Mouse (Mus musculus) cerebellum, adult 2 months (tissue): ENCODE measurements around the gene Baiap2. TPM values are rescaled to one million over a fixed set of nuclear protein-coding genes. Genes with fewer than 3 reads are reported as not detected.

Source experiments
- DNase-seq, 2 experiments: peaks; one replicate each; pipeline ENCODE4 v3.0.0; 2021
- H3K27ac ChIP-seq: fragments of 200-500 bp; 2 replicates; pipeline ENCODE4 v1.5.1; 2012; ENCODE audit warnings: low read length, control low read depth, inconsistent platforms; ENCODE audit not compliant: insufficient read depth
- H3K27me3 ChIP-seq: fragments of 200-500 bp; 2 replicates; pipeline ENCODE4 v1.6.1; 2012; ENCODE audit warnings: inconsistent platforms, mild to moderate bottlenecking, low read length, moderate library complexity; ENCODE audit not compliant: control insufficient read depth, insufficient read depth
- H3K4me1 ChIP-seq: fragments of 200-500 bp; 2 replicates; pipeline ENCODE4 v1.6.1; 2011; ENCODE audit warnings: low read length; ENCODE audit not compliant: control insufficient read depth, insufficient read depth
- H3K4me3 ChIP-seq: fragments of 200-500 bp; replicated peaks from 2 replicates; pipeline ENCODE3; 2011; ENCODE audit warnings: mild to moderate bottlenecking, low read depth, low read length, control low read depth; ENCODE audit not compliant: insufficient read depth
- CTCF ChIP-seq: fragments of 200-500 bp; IDR thresholded peaks from 2 replicates; pipeline ENCODE4 v1.5.1; 2011; ENCODE audit warnings: low read depth, mild to moderate bottlenecking, control low read depth, low read length, moderate library complexity, borderline replicate concordance; ENCODE audit not compliant: insufficient read depth
- POLR2A ChIP-seq: fragments of 200-500 bp; IDR thresholded peaks from 2 replicates; pipeline ENCODE4 v1.6.1; 2011; ENCODE audit warnings: low read length, control low read depth, borderline replicate concordance; ENCODE audit not compliant: insufficient read depth
- WGBS: fragments of 180-500 bp; shearing (Covaris S2); methylation state at CpG from one replicate; pipeline ENCODE4 v1.1.7; 2018; 5-methylcytosine and 5-hydroxymethylcytosine counted together
- polyA plus RNA-seq: library from polyadenylated mRNA; depleted of rRNA; stranded (reverse); fragments of >200 nt; gene quantifications from 2 replicates; pipeline ENCODE4 v1.2.3, GENCODE M21; 2012

The Baiap2 gene
- polyA plus RNA-seq, 1 experiment: 116 TPM

DNA sequence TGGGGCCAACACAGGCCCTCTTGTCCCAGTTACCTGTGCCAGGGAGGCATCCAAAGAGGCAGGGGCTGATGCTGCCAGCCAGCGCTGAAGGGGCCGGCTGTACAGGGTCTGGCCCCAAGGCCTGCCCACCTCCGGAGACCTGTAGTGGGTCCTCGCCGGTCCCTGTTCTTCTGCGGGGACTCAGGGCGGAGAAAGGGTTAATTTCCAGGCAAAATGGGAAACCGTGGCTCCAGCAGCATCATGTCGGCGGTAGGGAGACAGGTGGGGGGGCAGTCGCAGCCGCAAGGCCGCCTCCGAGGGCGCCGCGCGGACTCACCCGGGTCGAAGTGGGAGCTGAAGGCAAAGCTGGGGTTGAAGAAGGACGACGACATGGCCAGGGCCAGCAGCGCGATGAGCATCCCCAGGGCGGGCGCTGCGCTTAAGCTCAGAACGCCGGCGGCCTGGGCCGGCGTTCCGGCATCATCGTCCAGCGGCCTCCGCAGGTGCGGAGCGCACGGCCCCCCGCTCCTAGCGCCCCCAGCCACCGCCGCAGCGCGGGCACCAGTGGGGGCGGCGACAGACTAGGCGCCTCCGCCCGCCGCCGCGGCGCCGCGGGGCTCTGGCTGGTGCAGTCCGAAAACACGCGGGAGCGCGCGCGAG is 104.1 kb downstream of the Baiap2 start, which contains the start of gene Aatk:
Aatk (minus strand) TSS at position 615 of the 639 bp plus-strand sequence.
- WGBS: 1% methylated on average over 63 of the region's 63 CpGs
- DNase-seq: peak; percentile 68 to 77
- no peaks in the 10 kb centered on the region for H3K27me3 ChIP-seq
- H3K4me1 ChIP-seq: peaks cover 48% of the 10 kb centered on the region
- H3K4me3 ChIP-seq: peak within 1 kb of the TSS; percentile 98
- no peak for TF ChIP-seq CTCF
- TF ChIP-seq POLR2A: 0 out of 2 replicates have a peak, but pooled peaks have one; percentile 37
- H3K27ac ChIP-seq: peak within 1 kb of the TSS; percentile 97

- peak; percentile 57 to 76 for DNase-seq
- WGBS: 3% methylated on average over 23 of the region's 23 CpGs
- TF ChIP-seq CTCF (no peak), POLR2A (no peak)
Measured at GRCm38 (mm10) chr11:120047531-120048251, 105.1 kb downstream of the Baiap2 start.

GRCm38 (mm10) chr11:120048252-120048556 is 105.6 kb downstream of the Baiap2 start:
- Histone ChIP-seq H3K4me3 (peak overlapping the region; percentile 98), H3K27me3 (no peaks in the 10 kb centered on the region), H3K27ac (peak overlapping the region; percentile 89), H3K4me1 (peaks cover 38% of the 10 kb centered on the region)
- TF ChIP-seq POLR2A (0 out of 2 replicates have a peak, but pooled peaks have one; percentile 44), CTCF (peak; percentile 40; the same call in 1 of the 2 replicates)
- peak; percentile 74 to 77 for DNase-seq
- 1% methylated on average over 23 of the region's 23 CpGs for WGBS

More at GRCm38 (mm10) chr11:120047531-120048251, 105.1 kb downstream of the Baiap2 start:
- Histone ChIP-seq H3K4me3 (peak overlapping the region; percentile 98), H3K4me1 (peaks cover 40% of the 10 kb centered on the region), H3K27ac (peak overlapping the region; percentile 89), H3K27me3 (no peaks in the 10 kb centered on the region)

DNA sequence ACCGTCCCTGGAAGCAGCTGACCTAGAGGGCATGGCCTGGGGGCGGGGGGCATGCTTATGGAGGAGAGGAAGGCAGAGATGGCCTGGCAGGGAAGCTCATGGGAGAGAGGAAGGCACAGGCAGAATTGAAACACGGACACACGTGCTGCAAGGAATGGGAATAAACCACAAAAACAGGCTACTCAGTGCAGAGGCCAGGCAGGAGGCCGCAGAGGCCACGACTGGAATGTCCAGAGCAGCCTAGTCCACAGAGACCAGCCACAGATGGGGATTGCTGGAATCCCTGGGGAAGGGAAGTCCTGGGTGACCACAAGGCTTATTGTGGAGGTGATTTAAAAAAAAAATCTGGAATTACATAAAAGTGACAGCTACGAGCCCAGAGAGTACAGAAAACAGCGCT is 106.5 kb downstream of the Baiap2 start:
- DNase-seq: peak in 1 of 2 experiments; percentile 36
- no peak overlapping the region for H3K27ac ChIP-seq
- TF ChIP-seq POLR2A (no peak), CTCF (no peak)
- no peaks in the 10 kb centered on the region for H3K27me3 ChIP-seq
- H3K4me1 ChIP-seq: peaks cover 29% of the 10 kb centered on the region
- H3K4me3 ChIP-seq: no peak overlapping the region
- 90% methylated on average over 8 of the region's 8 CpGs for WGBS

DNA sequence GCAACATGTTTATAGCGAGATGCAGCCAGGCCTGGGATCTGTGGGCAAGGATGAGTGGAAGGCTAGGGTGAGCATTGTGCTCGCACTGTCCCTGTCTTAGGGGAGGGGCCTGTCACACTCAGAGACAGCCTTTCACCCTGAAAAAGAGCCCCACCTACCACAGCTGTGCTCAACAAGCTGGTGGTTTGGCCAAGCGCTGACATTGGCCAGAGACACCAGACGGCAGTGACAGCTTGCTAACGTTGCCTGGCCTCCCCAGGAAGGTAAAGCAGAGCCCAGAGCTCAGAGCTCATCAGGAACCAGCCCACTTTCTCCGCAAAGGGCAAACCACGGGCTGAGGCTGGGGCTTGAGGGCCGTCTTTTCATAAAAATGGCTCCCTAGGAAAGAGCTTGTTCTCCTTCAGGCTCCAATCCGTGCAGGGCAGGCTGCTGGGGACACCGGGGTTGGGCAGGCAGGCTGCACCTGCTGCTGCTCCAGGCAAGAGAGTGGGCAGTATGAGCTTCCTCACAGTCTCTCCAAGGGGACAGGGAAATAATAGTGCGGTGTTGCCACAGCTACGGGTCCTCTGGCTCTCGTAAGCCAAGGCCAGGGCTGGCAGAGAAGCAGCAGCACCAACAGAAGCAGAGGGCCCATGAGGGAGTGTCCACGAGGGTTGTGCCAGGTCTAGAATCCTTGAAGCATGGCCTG is 108.7 kb downstream of the Baiap2 start:
- Histone ChIP-seq H3K27ac (peak overlapping the region; percentile 42), H3K27me3 (no peaks in the 10 kb centered on the region), H3K4me1 (peaks cover 31% of the 10 kb centered on the region), H3K4me3 (no peak overlapping the region)
- TF ChIP-seq CTCF (no peak), POLR2A (no peak)
- WGBS: 16% methylated on average over 14 of the region's 14 CpGs
- peak; percentile 59 to 68 for DNase-seq

GRCm38 (mm10) chr11:120052274-120052673 is 109.7 kb downstream of the Baiap2 start:
- peak in 1 of 2 experiments; percentile 14 for DNase-seq
- no peak overlapping the region for H3K27ac ChIP-seq
- 62% methylated on average over 9 of the region's 9 CpGs for WGBS

GRCm38 (mm10) chr11:120053846-120054245 is 111.3 kb downstream of the Baiap2 start:
- Histone ChIP-seq H3K4me1 (peaks cover 33% of the 10 kb centered on the region), H3K27ac (no peak overlapping the region), H3K27me3 (no peaks in the 10 kb centered on the region), H3K4me3 (no peak overlapping the region)
- TF ChIP-seq POLR2A (no peak), CTCF (no peak)
- no peak for DNase-seq
- 99% methylated on average over 4 of the region's 4 CpGs for WGBS

More at GRCm38 (mm10) chr11:120052274-120052673, 109.7 kb downstream of the Baiap2 start:
- no peaks in the 10 kb centered on the region for H3K27me3 ChIP-seq
- no peak overlapping the region for H3K4me3 ChIP-seq
- peaks cover 39% of the 10 kb centered on the region for H3K4me1 ChIP-seq
- TF ChIP-seq CTCF: no peak
- no peak for TF ChIP-seq POLR2A
